8 mouse cellular contexts compared by ENCODE assay signal in genomic region chr13:74493911-74494679, GRCm38 (mm10). TPM values are rescaled to one million over a fixed set of nuclear protein-coding genes. Genes with fewer than 3 reads are reported as not detected.
A peak's percentile ranks its signal among the peaks of the same experiment; 100 is the strongest.
DNase-seq lines count a peak whose midpoint lies in the region; ATAC-seq and TF ChIP-seq lines count a peak whose summit lies in the region.

Gene Zfp825, minus strand, starts transcription at chr13:74493992.

- TF ChIP-seq RAD21 in MEL (IDR thresholded peaks at IDR 0.05; ENCODE audit: low read depth, low read length): no peak

- H3K4me1 ChIP-seq in MEL (ENCODE audit: control insufficient read depth in 1 of 2, insufficient read depth in 2 of 2, low read length in 2 of 2): peaks cover 0 to 9% of the 10 kb centered on the region in 2 experiments; a peak in 1 of 4 replicates
- no peaks in the 10 kb centered on the region for H3K4me1 ChIP-seq in cerebellum, adult 2 months (ENCODE audit: control insufficient read depth, insufficient read depth, low read length)
- H3K4me1 ChIP-seq in forebrain, postnatal 0 days (ENCODE audit: insufficient read depth): no peaks in the 10 kb centered on the region
- H3K4me1 ChIP-seq in lung, embryonic 15.5 days: peaks cover 6% of the 10 kb centered on the region; the same call in 1 of the 2 replicates

- under 1% methylated on average over 23 of the region's 23 CpGs for WGBS in cerebellum, adult 2 months
- WGBS in forebrain, postnatal 0 days: under 1% methylated on average over 23 of the region's 23 CpGs
- WGBS in lung, embryonic 15.5 days: under 1% methylated on average over 23 of the region's 23 CpGs

- H3K27ac ChIP-seq in MEL (ENCODE audit: control insufficient read depth, low read depth, low read length): peak within 1 kb of the TSS; percentile 88
- peak within 1 kb of the TSS; percentile 8 for H3K27ac ChIP-seq in cerebellum, adult 2 months (ENCODE audit: insufficient read depth, low read length)
- peak within 1 kb of the TSS; percentile 86 for H3K27ac ChIP-seq in forebrain, postnatal 0 days (ENCODE audit: low read depth, low read length)
- H3K27ac ChIP-seq in lung, embryonic 15.5 days: peak within 1 kb of the TSS; percentile 91

- no peak for TF ChIP-seq EP300 in MEL (IDR thresholded peaks at IDR 0.05; ENCODE audit: low read depth in 1 of 2, low read length in 2 of 2)

- peaks cover 2% of the 10 kb centered on the region for H3K79me2 ChIP-seq in MEL (ENCODE audit: control insufficient read depth, insufficient read depth, low read length, poor library complexity)

- peak; percentile 92 for DNase-seq in MEL (ENCODE audit: low read depth, low spot score)
- peak; percentile 65 to 77 for DNase-seq in cerebellum, adult 2 months
- DNase-seq in forebrain, postnatal 0 days: peak; percentile 91
- DNase-seq in heart, postnatal 4 days: peak; percentile 73
- DNase-seq in layer of hippocampus, adult 8-10 months (ENCODE audit: low spot score in 2 of 2): peak; percentile 68 to 70
- peak; percentile 58 for DNase-seq in ovary, adult 18-20 months (ENCODE audit: low spot score)
- DNase-seq in thymus, postnatal 0 days (ENCODE audit: low spot score): peak; percentile 92

- no peak for TF ChIP-seq CTCF in MEL (IDR thresholded peaks at IDR 0.05 in 2 of 3, conservative IDR thresholded peaks at IDR 0.05 in 1 of 3; ENCODE audit: control insufficient read depth in 1 of 3, insufficient read depth in 1 of 3, low read depth in 2 of 3, low read length in 3 of 3, poor library complexity in 1 of 3, severe bottlenecking in 1 of 3)
- TF ChIP-seq CTCF in cerebellum, adult 2 months (IDR thresholded peaks at IDR 0.05; ENCODE audit: borderline replicate concordance, insufficient read depth, low read depth, low read length): no peak
- no peak for TF ChIP-seq CTCF in forebrain, postnatal 0 days (IDR thresholded peaks at IDR 0.05; ENCODE audit: low read depth)

- no peaks in the 10 kb centered on the region for H3K9me3 ChIP-seq in MEL (replicated peaks; ENCODE audit: insufficient read depth, low read length)
- no peaks in the 10 kb centered on the region for H3K9me3 ChIP-seq in forebrain, postnatal 0 days (ENCODE audit: low read length)
- no peaks in the 10 kb centered on the region for H3K9me3 ChIP-seq in lung, embryonic 15.5 days

- peak within 1 kb of the TSS; percentile 75 to 86 for H3K4me3 ChIP-seq in MEL (ENCODE audit: control insufficient read depth in 1 of 2, insufficient read depth in 1 of 2, low read depth in 2 of 2, low read length in 2 of 2)
- H3K4me3 ChIP-seq in cerebellum, adult 2 months (replicated peaks; ENCODE audit: insufficient read depth, low read depth, low read length): peak within 1 kb of the TSS; percentile 68
- H3K4me3 ChIP-seq in forebrain, postnatal 0 days (ENCODE audit: low read depth, low read length): peak within 1 kb of the TSS; percentile 57
- peak within 1 kb of the TSS; percentile 62 for H3K4me3 ChIP-seq in lung, embryonic 15.5 days

- ATAC-seq in forebrain, postnatal 0 days: peak; percentile 100
- ATAC-seq in lung, embryonic 15.5 days (ENCODE audit: borderline replicate concordance, extremely low read depth, low FRiP score, low TSS enrichment): peak; percentile 98

- H3K36me3 ChIP-seq in MEL (ENCODE audit: control insufficient read depth in 1 of 2, insufficient read depth in 2 of 2, low read length in 2 of 2): no peaks in the 10 kb centered on the region; a peak in 1 of 4 replicates
- H3K36me3 ChIP-seq in forebrain, postnatal 0 days (ENCODE audit: insufficient read depth): no peaks in the 10 kb centered on the region
- H3K36me3 ChIP-seq in lung, embryonic 15.5 days: no peaks in the 10 kb centered on the region

- peak; percentile 66 to 91 for TF ChIP-seq POLR2A in MEL (IDR thresholded peaks at IDR 0.05; ENCODE audit: control insufficient read depth in 1 of 2, insufficient read depth in 1 of 2, low read depth in 1 of 2, low read length in 2 of 2, poor library complexity in 1 of 2)
- TF ChIP-seq POLR2A in cerebellum, adult 2 months (IDR thresholded peaks at IDR 0.05; ENCODE audit: borderline replicate concordance, insufficient read depth, low read length): peak; percentile 60; the same call in 1 of the 2 replicates

- peak within 1 kb of the TSS; percentile 67 for H3K9ac ChIP-seq in MEL (ENCODE audit: control insufficient read depth, low read depth, low read length, poor library complexity, severe bottlenecking)
- H3K9ac ChIP-seq in forebrain, postnatal 0 days: peak within 1 kb of the TSS; percentile 74
- peak within 1 kb of the TSS; percentile 73 for H3K9ac ChIP-seq in lung, embryonic 15.5 days

- no peaks in the 10 kb centered on the region for H3K27me3 ChIP-seq in MEL (ENCODE audit: control insufficient read depth in 1 of 2, insufficient read depth in 2 of 2, low read length in 2 of 2)
- no peaks in the 10 kb centered on the region for H3K27me3 ChIP-seq in cerebellum, adult 2 months (ENCODE audit: control insufficient read depth, insufficient read depth, low read length)
- no peaks in the 10 kb centered on the region for H3K27me3 ChIP-seq in forebrain, postnatal 0 days (ENCODE audit: insufficient read depth, low read length)
- H3K27me3 ChIP-seq in lung, embryonic 15.5 days: no peaks in the 10 kb centered on the region

- peak within 1 kb of the TSS; percentile 81 for H3K4me2 ChIP-seq in forebrain, postnatal 0 days (ENCODE audit: low read depth)
- H3K4me2 ChIP-seq in lung, embryonic 15.5 days: peak within 1 kb of the TSS; percentile 86

TF ChIP-seq in MEL, 35 proteins besides CTCF, POLR2A, EP300 and RAD21:
- TF ChIP-seq ETS1 (IDR thresholded peaks at IDR 0.05; ENCODE audit: low read depth, low read length): no peak
- TF ChIP-seq MYB (IDR thresholded peaks at IDR 0.05; ENCODE audit: low read depth, low read length): no peak
- peak; percentile 63 for TF ChIP-seq SIN3A (IDR thresholded peaks at IDR 0.05; ENCODE audit: low read length)
- peak; percentile 73 for TF ChIP-seq NELFE (IDR thresholded peaks at IDR 0.05; ENCODE audit: low read depth, low read length)
- no peak for TF ChIP-seq ZKSCAN1 (IDR thresholded peaks at IDR 0.05; ENCODE audit: low read depth, low read length)
- no peak for TF ChIP-seq MAZ (IDR thresholded peaks at IDR 0.05; ENCODE audit: low read depth, low read length)
- TF ChIP-seq HCFC1 (IDR thresholded peaks at IDR 0.05; ENCODE audit: low read depth, low read length): peak; percentile 81
- TF ChIP-seq POLR2AphosphoS2 (IDR thresholded peaks at IDR 0.05; ENCODE audit: low read length): peak; percentile 52; the same call in 1 of the 2 replicates
- TF ChIP-seq KAT2A (conservative IDR thresholded peaks at IDR 0.05; ENCODE audit: low read depth, low read length): no peak; the same call in 1 of the 2 replicates
- no peak for TF ChIP-seq ZC3H11A (IDR thresholded peaks at IDR 0.05; ENCODE audit: low read depth, low read length)
- no peak for TF ChIP-seq GABPA (IDR thresholded peaks at IDR 0.05; ENCODE audit: low read depth, low read length)
- no peak for TF ChIP-seq CHD2 (IDR thresholded peaks at IDR 0.05; ENCODE audit: low read length)
- no peak for TF ChIP-seq GATA1 (IDR thresholded peaks at IDR 0.05; ENCODE audit: low read depth, low read length)
- no peak for TF ChIP-seq TAL1 (IDR thresholded peaks at IDR 0.05; ENCODE audit: low read length)
- TF ChIP-seq SMC3 (IDR thresholded peaks at IDR 0.05; ENCODE audit: low read depth, low read length): no peak
- no peak for TF ChIP-seq JUND (IDR thresholded peaks at IDR 0.05; ENCODE audit: low read depth, low read length)
- no peak for TF ChIP-seq TCF12 (IDR thresholded peaks at IDR 0.05; ENCODE audit: low read depth, low read length)
- no peak for TF ChIP-seq NRF1 (IDR thresholded peaks at IDR 0.05; ENCODE audit: insufficient read depth, low read depth, low read length, poor library complexity, severe bottlenecking)
- TF ChIP-seq MXI1 (IDR thresholded peaks at IDR 0.05; ENCODE audit: low read depth, low read length): no peak
- TF ChIP-seq USF2 (IDR thresholded peaks at IDR 0.05; ENCODE audit: borderline replicate concordance in 1 of 2, insufficient read depth in 1 of 2, low read depth in 1 of 2, low read length in 2 of 2): no peak
- TF ChIP-seq MAX (IDR thresholded peaks at IDR 0.05; ENCODE audit: low read length): no peak; the same call in 1 of the 2 replicates
- TF ChIP-seq USF1 (IDR thresholded peaks at IDR 0.05; ENCODE audit: low read depth, low read length): no peak
- no peak for TF ChIP-seq RCOR1 (IDR thresholded peaks at IDR 0.05; ENCODE audit: low read depth, low read length)
- TF ChIP-seq BHLHE40 (IDR thresholded peaks at IDR 0.05; ENCODE audit: borderline replicate concordance, low read depth, low read length): no peak
- no peak for TF ChIP-seq CHD1 (IDR thresholded peaks at IDR 0.05; ENCODE audit: low read depth, low read length)
- no peak for TF ChIP-seq E2F4 (IDR thresholded peaks at IDR 0.05; ENCODE audit: borderline replicate concordance, low read depth, low read length)
- TF ChIP-seq ZNF384 (IDR thresholded peaks at IDR 0.05; ENCODE audit: low read depth, low read length): no peak
- TF ChIP-seq TBP (IDR thresholded peaks at IDR 0.05; ENCODE audit: low read depth, low read length): peak; percentile 82; the same call in 1 of the 2 replicates
- TF ChIP-seq ELF1 (IDR thresholded peaks at IDR 0.05; ENCODE audit: low read depth, low read length): peak; percentile 85
- no peak for TF ChIP-seq MEF2A (IDR thresholded peaks at IDR 0.05; ENCODE audit: extremely low read depth, insufficient replicate concordance, low read depth, low read length, poor library complexity, severe bottlenecking)

RNA-seq across cellular contexts. Expression of gene Zfp825, which starts in this region (rescaled TPM):
- 5.5 and 6.1 TPM in 2 replicates for total RNA-seq in MEL (2012; rRNA removed)
- 100 to 1,000 TPM in 1 of 2 experiments, 1 to 10 TPM in 1; 4.4 to 426 TPM for polyA plus RNA-seq in MEL (2012; ENCODE audit: insufficient read depth in 1 of 2, insufficient read length in 2 of 2, low read depth in 1 of 2, low replicate concordance in 2 of 2, missing spikeins in 1 of 2)
- 8.6 and 8.8 TPM in 2 replicates for polyA plus RNA-seq in cerebellum, adult 2 months (2012; rRNA removed)
- total RNA-seq in forebrain, postnatal 0 days (2014; rRNA removed): 7.0 and 13.5 TPM in 2 replicates
- 7.8 and 10.8 TPM in 2 replicates for polyA plus RNA-seq in forebrain, postnatal 0 days (2015; fragmentation: Nextera tagmentation; extraction: Ambion mirVana)
- total RNA-seq in heart, postnatal 4 days (2021): 1 to 10 TPM; 5.7 to 6.7 TPM
- 1 to 10 TPM; 3.9 to 7.5 (median 6.9) TPM for total RNA-seq in layer of hippocampus, adult 8-10 months (2022)
- polyA plus RNA-seq in lung, embryonic 15.5 days (2015; fragmentation: Nextera tagmentation; extraction: Ambion mirVana): 22.8 and 22.9 TPM in 2 replicates
- polyA plus RNA-seq in thymus, postnatal 0 days (2015; fragmentation: Nextera tagmentation; extraction: Ambion mirVana): 16.4 and 16.9 TPM in 2 replicates

Comparison
In these comparisons a context has a peak if more than half of its experiments do, and no peak if none do; other contexts are left out.
1. Peak in every context shown above with its lines: DNase-seq, ATAC-seq, H3K4me3 ChIP-seq and H3K27ac ChIP-seq.
2. H3K27ac ChIP-seq: peak in every context shown above with its lines; median percentile 91 in lung, embryonic 15.5 days; 88 in MEL; 86 in forebrain, postnatal 0 days; 8 in cerebellum, adult 2 months.